Mouse (Mus musculus) right cerebral cortex, postnatal 10 days (tissue): Measurements from ENCODE around the gene Igdcc4.

ENCODE experiments used
- DNase-seq, 2 experiments: peaks; one replicate each; pipeline ENCODE4 v3.0.0; 2021; ENCODE audit warnings: low spot score in 2 of 2

Igdcc4 gene

DNA sequence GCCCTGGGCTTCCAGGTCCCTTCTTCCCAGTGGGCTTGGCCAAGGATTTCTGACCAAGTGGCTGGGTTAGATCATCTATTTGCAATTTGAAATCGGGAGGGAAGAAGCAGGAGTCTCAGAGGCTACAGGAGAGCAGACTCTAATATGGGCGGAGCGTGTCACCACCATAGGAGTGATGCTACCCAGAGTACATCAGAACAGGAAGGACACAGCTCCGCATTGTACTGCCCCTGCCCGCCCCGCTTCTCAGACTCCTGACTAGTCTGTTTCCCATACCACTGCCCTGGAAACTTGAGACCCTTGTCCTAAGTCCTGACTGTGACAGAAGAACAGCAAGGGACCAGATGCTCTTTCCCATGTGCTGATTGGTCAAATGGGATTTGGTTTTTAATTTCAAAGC is 56.3 kb downstream of the Igdcc4 start:
- no peak for DNase-seq

- DNase-seq, result no peak
Observed at GRCm38 (mm10) chr9:65161188-65161587, 59.9 kb downstream of the Igdcc4 start.

GRCm38 (mm10) chr9:65161881-65162280 is 60.6 kb downstream of the Igdcc4 start:
- DNase-seq, result no peak

- DNase-seq, result peak; percentile 66 to 69
Observed at GRCm38 (mm10) chr9:65162711-65163639, 61.7 kb downstream of the Igdcc4 start.

DNA sequence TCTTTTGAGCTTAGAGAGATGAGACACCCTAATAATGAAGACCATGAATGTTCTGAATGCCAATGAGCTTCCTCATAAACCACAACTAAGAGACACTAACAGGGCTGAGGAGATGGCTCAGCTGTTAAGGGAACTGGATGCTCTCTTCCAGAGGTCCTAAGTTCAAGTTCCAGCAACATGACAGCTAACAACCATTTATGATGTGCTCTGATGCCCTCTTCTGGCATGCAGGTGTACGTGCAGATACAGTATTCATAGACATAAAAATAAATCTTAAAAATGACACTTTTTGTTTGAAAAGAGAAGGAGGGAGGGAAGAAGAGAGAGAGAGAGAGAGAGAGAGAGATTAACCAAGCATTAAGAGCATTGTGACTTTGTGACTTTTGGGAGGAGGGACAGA is 63.6 kb downstream of the Igdcc4 start:
- no peak for DNase-seq

GRCm38 (mm10) chr9:65166386-65166785 is 65.1 kb downstream of the Igdcc4 start:
- no peak for DNase-seq

GRCm38 (mm10) chr9:65168534-65168933 is 67.2 kb downstream of the Igdcc4 start:
- DNase-seq, result no peak

GRCm38 (mm10) chr9:65168952-65169351 is 67.7 kb downstream of the Igdcc4 start:
- no peak for DNase-seq

GRCm38 (mm10) chr9:65172654-65173053 is 71.4 kb downstream of the Igdcc4 start:
- no peak for DNase-seq

DNA sequence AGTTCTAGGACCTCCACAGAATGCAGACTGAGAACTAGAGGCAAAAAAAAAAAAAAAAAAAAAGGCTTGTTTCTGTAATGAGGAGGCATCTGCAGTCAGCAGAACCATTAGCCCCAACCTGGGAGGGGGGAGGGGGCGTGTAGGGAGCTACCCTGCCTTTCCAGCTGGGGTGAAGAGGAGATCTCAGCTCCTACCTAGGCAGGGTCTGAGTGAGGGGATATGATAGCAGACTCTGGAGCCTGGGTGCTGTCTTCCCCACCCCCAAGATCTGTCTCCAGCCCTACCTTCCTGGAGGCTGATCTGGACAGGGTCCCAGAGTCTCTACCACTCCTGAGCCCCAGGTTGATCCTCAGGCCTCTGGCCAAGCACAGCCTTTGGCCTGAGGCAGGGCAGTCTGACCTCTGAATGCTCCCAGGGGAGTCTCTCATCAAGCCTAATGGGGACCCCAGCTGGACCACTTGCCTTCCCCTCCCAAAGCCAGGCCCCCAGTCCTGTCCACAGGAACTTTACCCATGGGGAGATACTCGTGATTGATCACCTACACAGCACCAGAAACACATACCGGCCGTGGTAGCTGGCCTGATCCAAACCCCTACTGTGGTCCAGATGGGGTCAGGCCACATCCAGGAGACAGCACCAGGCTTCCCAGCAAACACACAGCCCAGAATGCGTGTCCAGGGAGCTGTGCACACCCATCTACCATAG is 74.1 kb downstream of the Igdcc4 start:
- DNase-seq, result no peak

DNA sequence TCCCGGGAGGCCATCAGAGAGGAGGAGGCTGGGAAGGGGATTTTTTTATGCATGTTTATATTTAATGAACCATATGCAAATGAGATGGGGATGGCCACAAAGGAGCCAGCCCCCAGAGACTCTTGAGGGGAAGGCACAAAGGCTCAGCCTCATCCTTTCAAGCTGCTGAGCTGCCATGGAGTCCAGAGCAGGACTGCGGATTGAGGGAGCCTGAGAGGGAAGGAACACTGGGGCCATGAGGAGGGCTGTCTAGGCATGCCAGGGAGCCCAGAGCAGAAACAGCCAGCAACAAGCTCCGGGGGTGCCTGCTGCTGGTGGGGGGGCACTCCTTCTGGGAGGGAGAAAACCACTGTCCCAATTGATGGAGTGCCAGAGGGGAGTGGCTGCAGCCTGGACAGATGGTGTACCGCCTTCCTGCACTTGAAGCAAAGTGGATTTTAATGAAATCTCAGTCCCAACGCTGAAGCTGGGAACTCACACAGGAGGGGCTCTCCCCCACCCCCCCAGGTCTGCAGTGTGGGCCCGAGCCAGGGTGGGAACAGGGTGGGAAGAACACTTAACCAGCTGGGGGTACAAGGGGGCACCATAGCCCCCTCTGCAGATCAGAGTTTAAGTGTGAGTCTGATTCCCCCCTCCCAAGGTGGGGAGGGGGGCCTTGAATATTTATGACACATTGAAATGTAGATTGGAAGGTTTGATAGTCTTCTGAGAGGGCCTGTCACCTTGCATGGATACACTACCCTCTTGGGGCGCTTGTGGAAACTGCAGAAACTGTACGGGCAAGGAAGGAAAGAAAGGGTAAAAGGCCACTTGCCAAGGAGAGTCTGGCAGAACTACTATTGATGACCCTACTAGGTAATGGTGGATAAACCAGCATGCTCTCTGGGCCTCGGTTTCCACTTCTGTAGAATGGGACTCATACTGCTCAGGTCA is 74.9 kb downstream of the Igdcc4 start:
- peak; percentile 61 to 68 for DNase-seq

DNA sequence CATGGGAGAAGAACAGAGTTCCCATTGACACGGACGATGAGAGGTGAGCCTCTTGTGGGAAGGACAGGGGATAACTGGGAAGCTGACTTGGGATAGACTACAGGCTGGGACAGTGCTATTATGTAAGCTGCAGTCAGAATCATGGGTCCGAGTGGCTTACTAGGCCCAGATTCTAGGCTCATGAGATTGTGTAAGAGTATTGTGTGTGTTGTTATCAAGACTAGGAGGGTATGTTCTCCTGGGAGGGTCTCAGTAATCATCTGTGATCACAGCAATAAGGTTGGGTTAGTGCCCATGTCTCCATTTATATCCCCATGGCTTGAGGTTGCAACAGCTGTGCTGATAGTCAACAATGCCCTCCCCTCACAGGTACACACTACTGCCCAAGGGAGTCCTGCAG is 76.2 kb downstream of the Igdcc4 start:
- DNase-seq, result no peak

DNA sequence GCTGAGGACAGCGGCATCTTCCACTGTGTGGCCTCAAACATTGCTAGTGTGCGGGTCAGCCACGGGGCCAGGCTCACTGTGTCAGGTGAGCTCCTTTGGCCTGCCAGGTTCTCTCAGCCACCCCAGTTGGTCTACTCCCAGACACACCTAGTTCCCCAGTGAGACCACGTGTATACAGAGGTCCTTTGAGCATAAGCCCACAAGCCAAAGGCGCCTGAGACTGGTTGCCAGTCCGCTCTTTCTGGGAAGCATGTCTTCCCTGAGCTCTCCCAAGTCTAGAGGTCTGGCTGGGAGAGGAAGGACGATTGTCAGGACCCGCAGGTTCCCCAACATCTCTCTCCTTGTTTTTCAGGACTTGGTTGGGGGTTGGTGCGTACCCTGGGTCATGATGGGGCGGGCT is 76.6 kb downstream of the Igdcc4 start:
- no peak for DNase-seq

DNA sequence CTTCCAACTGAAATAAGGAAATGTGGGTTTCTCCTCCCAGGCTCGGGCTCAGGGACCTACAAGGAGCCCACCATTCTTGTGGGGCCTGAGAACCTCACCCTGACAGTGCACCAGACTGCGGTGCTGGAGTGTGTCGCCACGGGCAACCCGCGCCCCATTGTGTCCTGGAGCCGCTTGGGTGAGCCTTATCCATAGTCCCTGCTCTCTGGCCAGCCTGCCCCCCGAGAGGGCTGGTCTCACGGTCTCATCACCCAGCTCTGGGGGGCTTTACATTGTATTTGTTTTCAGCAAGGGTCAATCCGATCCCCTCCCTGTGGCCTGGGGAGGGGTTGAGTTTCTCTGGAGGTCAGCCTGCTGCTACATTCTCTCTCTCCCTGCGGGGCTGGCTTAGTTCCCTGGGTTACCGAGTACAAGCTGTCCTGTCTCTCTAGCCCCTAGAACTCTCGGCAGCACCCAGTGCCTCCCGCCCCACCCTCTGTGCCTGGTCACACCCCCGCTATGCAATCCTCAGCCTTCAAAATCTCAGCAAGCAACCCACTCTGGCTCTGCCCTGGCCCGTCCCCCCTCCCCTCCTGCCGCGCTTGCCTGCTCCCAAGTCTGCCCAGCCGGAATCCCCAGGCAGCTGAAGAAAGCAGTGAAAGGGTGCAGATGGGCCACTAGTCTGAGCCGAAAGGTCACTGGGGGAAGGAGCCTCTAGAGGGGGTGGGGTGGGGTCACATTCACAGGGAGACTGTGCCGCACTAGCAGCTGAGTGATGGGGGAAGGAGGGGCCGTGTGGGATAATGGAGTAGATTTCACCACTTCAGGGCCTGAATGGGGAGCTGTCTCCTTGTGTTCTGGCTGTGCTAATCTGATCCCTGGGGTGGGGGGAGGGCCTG is 77.3 kb downstream of the Igdcc4 start:
- peak in 1 of 2 experiments; percentile 61 for DNase-seq

- DNase-seq, result no peak
Observed at GRCm38 (mm10) chr9:65179817-65180624, 78.7 kb downstream of the Igdcc4 start.
